Mouse (Mus musculus): ENCODE measurements around the gene Kera. TPM values are rescaled to one million over a fixed set of nuclear protein-coding genes. Genes with fewer than 3 reads are reported as not detected.

The Kera gene
- polyA plus RNA-seq, 1 experiment from 2014 or later = 0.07 TPM

Other genes with a start within 250 kb of the Kera start
- 171 and 206 TPM in 2 replicates for gene Dcn, start 127.3 kb upstream of the Kera start, polyA plus RNA-seq (2015; fragmentation: Nextera tagmentation; extraction: Ambion mirVana)
- gene Lum, start 41.8 kb upstream of the Kera start, polyA plus RNA-seq (2015; fragmentation: Nextera tagmentation; extraction: Ambion mirVana) = 89.6 and 94.8 TPM in 2 replicates
- 0.57 and 0.76 TPM in 2 replicates for gene Epyc, start 37.2 kb downstream of the Kera start, polyA plus RNA-seq (2015; fragmentation: Nextera tagmentation; extraction: Ambion mirVana)
- gene Ccer1, start 86.2 kb downstream of the Kera start, polyA plus RNA-seq (2015; fragmentation: Nextera tagmentation; extraction: Ambion mirVana) = not detected in 2 replicates
- gene C030005K15Rik, start 119.9 kb downstream of the Kera start, polyA plus RNA-seq (2015; fragmentation: Nextera tagmentation; extraction: Ambion mirVana) = not detected in 2 replicates